Mouse (Mus musculus) liver, embryonic 15.5 days (tissue): ENCODE data around the gene Fmnl1. TPM values are rescaled to one million over a fixed set of nuclear protein-coding genes. Genes with fewer than 3 reads are reported as not detected.

ENCODE experiments used
- ATAC-seq: fragments of 200-750 bp; cut with Nextera tagmentation; 2 replicates; pipeline ENCODE4 v1.8.0; 2017; ENCODE audit warnings: moderate number of reproducible peaks, mild to moderate bottlenecking, moderate library complexity; ENCODE audit not compliant: insufficient read depth
- H3K27ac ChIP-seq: fragments of 300-500 bp; sonication (generic); replicated peaks from 2 replicates; pipeline ENCODE4 v1.5.1; 2015; ENCODE audit warnings: mild to moderate bottlenecking, inconsistent platforms
- H3K27me3 ChIP-seq: fragments of 300-500 bp; sonication (generic); 2 replicates; pipeline ENCODE4 v1.6.1; 2015; ENCODE audit warnings: mild to moderate bottlenecking, inconsistent platforms
- H3K36me3 ChIP-seq: fragments of 300-500 bp; sonication (generic); replicated peaks from 2 replicates; pipeline ENCODE4 v1.6.1; 2015; ENCODE audit warnings: moderate library complexity, mild to moderate bottlenecking, inconsistent platforms
- H3K4me1 ChIP-seq: fragments of 300-500 bp; sonication (generic); replicated peaks from 2 replicates; pipeline ENCODE4 v1.6.1; 2015; ENCODE audit warnings: inconsistent platforms
- H3K4me2 ChIP-seq: fragments of 300-500 bp; sonication (generic); 2 replicates; pipeline ENCODE4 v1.6.1; 2015; ENCODE audit warnings: moderate library complexity, mild to moderate bottlenecking, inconsistent platforms
- H3K4me3 ChIP-seq: fragments of 300-500 bp; sonication (generic); replicated peaks from 2 replicates; pipeline ENCODE4 v1.5.1; 2015; ENCODE audit warnings: mild to moderate bottlenecking, inconsistent platforms
- H3K9ac ChIP-seq: fragments of 300-500 bp; sonication (generic); 2 replicates; pipeline ENCODE4 v1.6.1; 2015; ENCODE audit warnings: moderate library complexity, mild to moderate bottlenecking, inconsistent platforms
- H3K9me3 ChIP-seq: fragments of 300-500 bp; sonication (generic); replicated peaks from 2 replicates; pipeline ENCODE4 v1.6.1; 2016; ENCODE audit warnings: inconsistent platforms
- WGBS: fragments of 180-500 bp; shearing (Covaris S2); methylation state at CpG from one replicate; pipeline ENCODE4 v1.1.7; 2015; ENCODE audit warnings: mixed read lengths; ENCODE audit not compliant: insufficient replicate concordance; 5-methylcytosine and 5-hydroxymethylcytosine counted together
- polyA plus RNA-seq: library from polyadenylated mRNA; unstranded; fragments of >200 nt; fragmentation: Nextera tagmentation; extraction: Ambion mirVana; gene quantifications from 2 replicates; pipeline ENCODE4 v1.2.1, GENCODE M21; 2015

Fmnl1 gene
- polyA plus RNA-seq, 1 experiment from 2014 or later: 6.2 TPM

DNA sequence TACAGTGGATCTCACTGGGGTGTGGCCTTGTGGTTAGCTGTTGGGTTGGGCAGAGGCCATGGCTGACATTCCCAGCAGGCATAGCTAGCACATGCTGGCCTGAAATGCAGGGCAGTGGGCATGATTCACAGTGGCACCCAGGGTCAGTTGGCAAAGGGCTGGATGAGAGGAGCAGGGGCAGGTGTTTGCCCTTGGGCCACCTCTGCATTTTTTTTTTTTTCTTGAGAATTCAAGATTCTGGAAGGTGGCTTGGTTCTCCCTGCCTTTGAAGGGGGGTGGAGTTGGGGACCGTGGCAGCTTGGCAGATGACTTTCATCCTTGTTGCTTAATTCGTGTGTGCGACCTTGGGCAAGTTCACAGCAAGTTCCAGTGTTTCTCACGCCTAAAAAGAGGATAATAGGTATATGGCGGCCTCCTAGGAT, 3.5 kb downstream of the Fmnl1 start:
- peaks cover 40% of the 10 kb centered on the region for H3K27me3 ChIP-seq
- no peak for ATAC-seq
- 13% methylated on average over 5 of the region's 5 CpGs for WGBS
- peak overlapping the region; percentile 69 for H3K4me2 ChIP-seq
- no peaks in the 10 kb centered on the region for H3K9me3 ChIP-seq
- H3K36me3 ChIP-seq: no peaks in the 10 kb centered on the region
- no peak overlapping the region for H3K4me3 ChIP-seq
- peaks cover 45% of the 10 kb centered on the region for H3K4me1 ChIP-seq
- no peak overlapping the region for H3K9ac ChIP-seq
- peak overlapping the region; percentile 64 for H3K27ac ChIP-seq

DNA sequence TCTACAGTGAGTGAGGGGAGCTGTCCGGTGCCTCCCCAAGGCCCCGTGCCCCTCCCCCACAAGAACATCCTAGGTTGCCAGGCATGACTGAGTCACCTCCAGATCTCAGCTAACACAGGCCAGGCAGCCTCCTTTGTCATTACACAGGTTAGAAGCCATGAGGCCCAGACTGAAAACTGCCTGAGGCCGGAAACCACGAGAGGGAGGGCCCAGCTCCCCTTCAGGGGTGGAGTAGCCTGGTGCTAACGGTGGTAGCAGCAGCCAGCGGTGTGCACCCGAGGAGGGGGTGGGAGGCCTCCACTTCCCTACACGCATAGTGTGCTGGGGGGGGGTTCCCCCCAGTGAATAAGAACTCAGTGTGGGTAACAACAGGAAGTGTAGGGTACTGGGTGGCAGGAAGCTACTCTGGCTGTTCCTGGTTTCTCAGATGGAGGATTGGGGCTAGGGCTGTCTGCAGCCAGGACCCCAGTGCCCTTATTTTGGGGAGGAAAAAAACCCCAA, 4.0 kb downstream of the Fmnl1 start:
- Histone ChIP-seq H3K9ac (no peak overlapping the region), H3K27ac (peak overlapping the region; percentile 64), H3K27me3 (peaks cover 35% of the 10 kb centered on the region), H3K4me1 (peaks cover 45% of the 10 kb centered on the region), H3K4me3 (no peak overlapping the region), H3K4me2 (peak overlapping the region; percentile 69), H3K9me3 (no peaks in the 10 kb centered on the region), H3K36me3 (no peaks in the 10 kb centered on the region)
- ATAC-seq: peak; percentile 58
- WGBS: 10% methylated on average over 8 of the region's 8 CpGs

DNA sequence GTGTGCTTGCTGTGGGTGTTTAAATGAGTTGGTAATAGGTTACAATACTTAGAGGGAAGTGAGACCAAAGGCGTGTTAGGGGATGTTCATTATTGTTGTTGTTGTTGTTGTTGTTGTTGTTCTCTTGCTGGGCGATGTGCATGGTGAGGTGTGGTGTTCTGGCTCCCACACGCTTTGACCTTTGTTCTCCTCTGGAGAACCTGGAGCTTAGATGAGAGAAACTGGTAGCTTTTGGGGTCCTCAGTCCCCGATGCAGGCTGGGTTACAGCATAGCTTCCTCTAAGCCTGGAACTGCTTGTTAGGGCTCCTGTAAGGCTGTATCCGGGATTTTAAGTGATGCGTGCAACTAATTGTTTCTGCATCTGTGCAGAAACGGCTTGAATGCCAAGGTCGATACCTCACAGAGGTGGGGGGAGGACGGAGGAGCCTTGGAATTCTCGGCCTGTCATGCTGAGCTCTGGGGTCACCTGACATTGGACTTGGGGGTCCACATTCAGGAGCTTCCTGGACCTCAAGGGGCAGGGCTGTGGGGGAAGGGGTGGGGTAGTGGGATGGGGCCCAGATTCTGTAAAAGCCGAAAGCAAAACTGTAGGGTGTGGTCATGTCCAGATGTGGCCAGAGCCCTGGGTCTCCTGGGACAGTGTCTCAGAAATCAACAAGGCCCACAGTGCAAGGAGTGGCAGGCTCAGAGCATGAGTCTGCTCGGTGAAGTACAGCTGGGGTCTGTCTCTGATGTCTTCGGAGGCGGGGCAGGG, 5.0 kb downstream of the Fmnl1 start:
- peak overlapping the region; percentile 20 for H3K4me2 ChIP-seq
- WGBS: 40% methylated on average over 14 of the region's 14 CpGs

DNA sequence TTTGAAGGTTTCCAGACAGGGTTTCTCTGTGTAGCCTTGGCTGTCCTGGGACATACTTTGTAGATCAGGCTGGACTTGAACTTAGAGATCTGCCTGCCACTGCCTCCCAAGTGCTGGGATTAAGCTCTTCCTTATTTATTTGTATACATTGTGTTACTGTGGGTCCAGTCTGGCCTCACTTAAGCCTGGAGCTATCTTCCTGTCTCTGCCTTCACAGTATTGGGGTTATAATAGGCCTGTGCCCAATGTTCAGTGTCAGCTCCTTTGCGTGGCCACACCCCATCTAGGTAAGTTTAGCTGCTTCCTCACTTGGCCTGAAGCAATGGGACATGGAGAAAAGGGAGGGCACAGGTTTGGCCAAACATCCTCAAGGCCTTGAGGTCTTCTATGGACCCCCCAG, 5.6 kb downstream of the Fmnl1 start:
- WGBS: 74% methylated on average over 1 of the region's 1 CpGs
- Histone ChIP-seq H3K9me3 (no peaks in the 10 kb centered on the region), H3K4me3 (no peak overlapping the region), H3K36me3 (no peaks in the 10 kb centered on the region), H3K4me1 (peaks cover 33% of the 10 kb centered on the region), H3K27ac (no peak overlapping the region), H3K9ac (no peak overlapping the region), H3K4me2 (0 out of 2 replicates have a peak overlapping the region, but pooled peaks have one; percentile 15), H3K27me3 (peaks cover 19% of the 10 kb centered on the region)
- no peak for ATAC-seq

More for the DNA sequence above, 5.0 kb downstream of the Fmnl1 start:
- H3K27me3 ChIP-seq: peaks cover 26% of the 10 kb centered on the region
- H3K9me3 ChIP-seq: no peaks in the 10 kb centered on the region
- H3K4me1 ChIP-seq: peaks cover 40% of the 10 kb centered on the region
- ATAC-seq: no peak
- H3K9ac ChIP-seq: no peak overlapping the region
- no peak overlapping the region for H3K4me3 ChIP-seq
- H3K27ac ChIP-seq: 0 out of 2 replicates have a peak overlapping the region, but pooled peaks have one; percentile 11
- no peaks in the 10 kb centered on the region for H3K36me3 ChIP-seq

DNA sequence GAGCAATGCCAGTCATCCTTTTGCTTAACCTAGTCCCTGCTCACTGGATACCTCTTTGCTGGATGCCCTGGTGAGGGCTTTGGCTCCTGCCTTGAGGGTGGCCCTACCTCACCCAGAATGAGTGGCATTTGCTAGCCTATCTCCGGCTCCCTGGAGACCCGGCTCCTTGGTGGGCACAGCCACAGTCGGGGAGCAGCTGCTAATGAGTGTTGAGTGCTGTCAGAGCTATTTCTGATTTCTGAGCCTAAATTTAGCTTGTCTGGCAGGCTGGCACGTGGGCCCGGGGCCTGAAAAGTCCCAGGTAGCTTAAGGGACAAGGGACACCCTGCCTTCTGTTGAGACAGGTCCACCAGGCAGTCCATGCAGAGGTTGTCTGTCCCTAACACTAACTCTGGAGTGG, 6.3 kb downstream of the Fmnl1 start:
- no peak overlapping the region for H3K27ac ChIP-seq
- H3K9ac ChIP-seq: no peak overlapping the region
- 53% methylated on average over 5 of the region's 5 CpGs for whole genome bisulfite sequencing

DNA sequence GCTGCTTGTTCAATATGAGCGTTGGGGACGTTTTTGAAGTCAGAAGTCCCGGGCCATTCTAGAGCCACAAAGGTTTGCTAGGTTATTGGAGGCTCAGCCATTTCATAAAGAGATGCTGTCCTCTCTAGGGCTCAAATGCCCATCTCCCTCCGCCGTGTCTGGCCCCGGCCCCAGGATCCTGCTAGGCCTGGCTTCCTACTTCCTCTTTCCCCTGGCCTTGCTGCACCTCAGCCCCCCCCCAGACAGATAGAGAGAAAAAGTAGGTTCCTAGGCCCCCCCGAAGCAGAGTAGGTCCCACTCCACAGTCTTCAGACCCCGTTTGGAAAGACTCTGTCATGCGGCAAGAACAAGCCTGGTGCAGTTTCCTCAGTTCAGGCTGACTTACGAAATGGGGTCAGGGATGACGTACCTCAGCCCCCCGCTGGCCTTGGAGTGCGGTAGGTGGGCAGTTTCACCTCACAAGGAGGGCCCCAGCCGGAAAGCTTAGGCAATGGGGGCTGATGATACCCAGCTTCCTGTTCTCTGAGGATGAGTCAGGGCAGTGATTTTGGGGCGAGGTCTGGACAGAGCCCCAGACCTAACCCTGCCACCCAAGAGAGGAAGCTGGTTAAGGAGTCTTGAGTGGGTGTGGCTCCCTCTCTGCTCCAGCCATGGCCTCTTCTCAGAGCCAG, 7.0 kb downstream of the Fmnl1 start:
- Histone ChIP-seq H3K36me3 (no peaks in the 10 kb centered on the region), H3K4me3 (no peak overlapping the region), H3K4me1 (peaks cover 32% of the 10 kb centered on the region), H3K9ac (no peak overlapping the region), H3K9me3 (no peaks in the 10 kb centered on the region), H3K4me2 (peak overlapping the region; percentile 15; the same call in 1 of the 2 replicates), H3K27ac (no peak overlapping the region), H3K27me3 (peaks cover 5% of the 10 kb centered on the region; the same call in 1 of the 2 replicates)
- WGBS: 34% methylated on average over 15 of the region's 15 CpGs
- ATAC-seq: peak; percentile 17; the same call in 1 of the 2 replicates

More for the DNA sequence above, 6.3 kb downstream of the Fmnl1 start:
- Histone ChIP-seq H3K9me3 (no peaks in the 10 kb centered on the region), H3K36me3 (no peaks in the 10 kb centered on the region), H3K4me3 (no peak overlapping the region), H3K27me3 (peaks cover 12% of the 10 kb centered on the region), H3K4me1 (peaks cover 32% of the 10 kb centered on the region), H3K4me2 (peak overlapping the region; percentile 15)
- no peak for ATAC-seq

DNA sequence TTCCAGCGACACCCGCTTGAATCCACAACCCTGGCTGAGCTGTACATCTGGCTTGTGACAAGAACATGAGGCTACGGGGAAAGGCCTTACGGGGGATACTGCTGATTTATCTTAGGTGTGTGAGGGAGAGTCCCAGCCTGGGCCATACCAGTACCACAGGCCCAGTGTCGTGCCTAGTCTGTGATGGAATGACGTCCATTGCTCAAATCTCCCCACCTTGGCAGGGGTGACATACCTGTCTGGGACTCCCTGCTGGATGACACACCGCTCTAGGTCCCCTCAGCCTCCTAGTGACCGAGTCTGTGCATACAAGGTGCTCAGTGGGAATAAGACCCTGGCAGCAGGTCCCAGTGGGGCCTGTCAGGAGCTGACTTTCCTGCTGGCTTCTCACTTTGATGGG, 7.8 kb downstream of the Fmnl1 start:
- H3K36me3 ChIP-seq: no peaks in the 10 kb centered on the region
- no peak overlapping the region for H3K4me2 ChIP-seq
- no peak for ATAC-seq
- no peak overlapping the region for H3K9ac ChIP-seq
- WGBS: 72% methylated on average over 8 of the region's 8 CpGs
- H3K4me3 ChIP-seq: no peak overlapping the region
- H3K9me3 ChIP-seq: no peaks in the 10 kb centered on the region
- H3K27me3 ChIP-seq: no peaks in the 10 kb centered on the region
- H3K4me1 ChIP-seq: peaks cover 25% of the 10 kb centered on the region
- H3K27ac ChIP-seq: no peak overlapping the region

DNA sequence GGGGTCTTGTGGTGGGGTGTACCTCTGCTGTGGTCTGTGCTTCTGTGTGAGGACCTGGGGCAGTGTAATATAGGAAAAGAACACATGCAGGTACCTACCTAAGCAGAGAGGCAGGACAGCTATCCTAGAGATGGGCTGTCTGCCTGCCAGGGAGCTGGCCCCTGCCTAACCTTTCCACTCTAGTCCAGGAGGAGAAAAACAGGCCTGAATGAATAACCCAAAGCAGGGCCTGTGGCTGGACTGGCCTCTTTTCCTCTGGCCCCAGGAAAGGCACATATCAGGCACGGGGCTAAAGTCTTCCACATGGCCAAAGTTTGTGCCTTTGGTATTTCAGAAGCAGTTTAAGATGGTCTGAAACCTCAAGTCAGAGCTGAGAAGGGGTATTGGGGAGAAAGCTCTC, 9.5 kb downstream of the Fmnl1 start:
- H3K9me3 ChIP-seq: no peaks in the 10 kb centered on the region
- ATAC-seq: no peak
- no peak overlapping the region for H3K4me2 ChIP-seq
- H3K27me3 ChIP-seq: no peaks in the 10 kb centered on the region
- no peak overlapping the region for H3K9ac ChIP-seq
- no peaks in the 10 kb centered on the region for H3K36me3 ChIP-seq
- no peak overlapping the region for H3K27ac ChIP-seq
- H3K4me3 ChIP-seq: no peak overlapping the region
- WGBS: 50% methylated on average over 1 of the region's 1 CpGs
- peaks cover 11% of the 10 kb centered on the region; the same call in 1 of the 2 replicates for H3K4me1 ChIP-seq

DNA sequence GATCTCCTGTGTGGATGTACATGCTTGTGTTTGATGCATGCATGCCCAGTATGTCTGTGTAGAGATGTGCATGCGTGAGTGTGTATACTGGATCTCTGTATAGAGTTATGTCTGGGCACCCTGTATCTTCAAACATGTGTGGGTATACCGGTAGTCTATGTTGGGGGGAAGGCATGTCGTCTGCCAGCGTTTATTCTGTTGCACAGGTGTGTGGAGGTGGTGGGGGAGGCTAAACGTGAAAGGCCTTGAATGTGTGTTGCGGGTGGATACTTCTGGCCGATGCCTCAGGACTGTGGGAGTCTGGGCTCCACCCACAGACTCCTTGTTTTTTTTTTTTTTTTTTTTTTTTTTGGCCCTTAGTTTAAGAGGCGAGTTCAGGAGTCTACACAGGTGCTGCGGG, 10.4 kb downstream of the Fmnl1 start:
- H3K4me1 ChIP-seq: 0 out of 2 replicates have a peak, but pooled peaks cover 3% of the 10 kb centered on the region
- H3K36me3 ChIP-seq: no peaks in the 10 kb centered on the region
- no peaks in the 10 kb centered on the region for H3K9me3 ChIP-seq
- ATAC-seq: no peak
- H3K27me3 ChIP-seq: no peaks in the 10 kb centered on the region
- H3K27ac ChIP-seq: no peak overlapping the region
- H3K4me2 ChIP-seq: no peak overlapping the region
- H3K9ac ChIP-seq: no peak overlapping the region
- 57% methylated on average over 9 of the region's 9 CpGs for WGBS
- H3K4me3 ChIP-seq: no peak overlapping the region

DNA sequence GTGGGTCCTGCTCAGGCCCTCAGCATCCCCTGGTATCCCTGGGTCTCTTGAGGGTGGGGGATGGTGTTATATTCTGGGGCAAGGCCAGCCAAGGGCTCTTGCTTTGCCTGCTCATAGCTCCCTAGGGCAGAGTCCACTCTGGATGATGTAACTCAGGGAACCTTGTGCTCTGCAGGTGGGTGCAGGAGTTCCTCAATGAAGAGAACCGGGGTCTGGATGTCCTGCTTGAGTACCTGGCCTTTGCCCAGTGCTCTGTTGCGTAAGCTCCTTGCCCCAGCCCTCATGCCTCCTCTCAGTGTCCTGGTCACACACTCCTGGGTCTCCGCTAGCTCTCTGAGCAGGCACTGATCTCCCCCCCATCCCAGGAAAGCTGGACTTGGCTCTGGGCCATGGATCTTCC, 11.0 kb downstream of the Fmnl1 start:
- 61% methylated on average over 3 of the region's 3 CpGs for WGBS
- ATAC-seq: no peak
- no peak overlapping the region for H3K4me3 ChIP-seq
- no peaks in the 10 kb centered on the region for H3K9me3 ChIP-seq
- H3K4me2 ChIP-seq: no peak overlapping the region
- no peaks in the 10 kb centered on the region for H3K4me1 ChIP-seq
- H3K9ac ChIP-seq: no peak overlapping the region
- no peak overlapping the region for H3K27ac ChIP-seq
- no peaks in the 10 kb centered on the region for H3K36me3 ChIP-seq
- H3K27me3 ChIP-seq: no peaks in the 10 kb centered on the region

DNA sequence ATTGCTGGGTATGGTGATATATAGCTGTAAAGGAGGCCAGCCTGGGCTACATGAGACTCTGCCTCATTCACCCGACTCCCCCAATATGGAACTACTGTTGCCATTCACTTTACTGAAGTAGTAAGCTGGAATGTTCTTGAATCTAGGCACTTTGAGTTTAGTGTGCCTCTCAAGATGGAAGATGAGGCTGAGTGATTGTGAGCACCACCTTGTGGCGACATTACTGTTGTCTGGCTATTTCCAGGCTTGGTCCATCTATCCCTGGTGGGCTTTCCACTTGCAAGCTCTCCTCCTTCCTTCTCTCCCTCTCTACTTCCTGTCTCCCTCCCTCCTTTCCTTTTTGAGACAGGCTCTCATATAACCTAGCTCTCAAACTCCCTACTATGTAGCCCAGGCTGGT, 14.0 kb downstream of the Fmnl1 start:
- H3K27ac ChIP-seq: no peak overlapping the region
- H3K27me3 ChIP-seq: no peaks in the 10 kb centered on the region
- H3K4me1 ChIP-seq: no peaks in the 10 kb centered on the region
- H3K9me3 ChIP-seq: no peaks in the 10 kb centered on the region
- no peak overlapping the region for H3K4me3 ChIP-seq
- ATAC-seq: no peak
- 53% methylated on average over 2 of the region's 2 CpGs for WGBS
- no peak overlapping the region for H3K9ac ChIP-seq
- H3K4me2 ChIP-seq: no peak overlapping the region
- no peaks in the 10 kb centered on the region for H3K36me3 ChIP-seq
